Mouse (Mus musculus): Measurements from ENCODE around the gene Mpped2.

Gene Mpped2

DNA sequence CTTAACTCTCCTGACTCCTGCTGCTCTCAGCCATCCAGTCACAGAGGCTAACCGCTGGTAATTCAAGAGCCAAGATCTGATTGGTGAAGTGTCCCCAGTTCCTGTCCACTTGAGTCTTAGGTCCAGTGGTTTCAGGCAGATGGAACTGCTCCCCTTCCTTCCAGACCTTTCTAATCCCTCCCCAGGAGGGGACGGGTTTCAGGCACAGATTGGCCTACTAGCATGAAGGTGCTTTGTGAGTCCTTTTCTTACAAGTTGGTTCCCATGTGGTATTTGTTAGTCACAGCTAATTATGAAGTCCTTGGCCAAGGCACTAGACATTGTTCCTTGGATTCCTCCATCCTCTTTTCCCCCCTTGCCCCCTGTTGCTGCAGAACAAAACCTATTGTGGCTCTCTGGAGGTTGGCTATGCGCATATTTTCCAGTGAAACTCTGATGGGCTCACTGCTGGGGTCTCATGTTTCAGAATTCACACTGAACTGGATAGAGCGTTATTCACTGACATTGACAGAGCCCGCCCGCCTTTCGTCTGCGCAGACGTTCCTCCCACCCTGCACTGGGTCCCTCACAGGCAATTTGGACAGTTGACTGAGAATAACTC lies 163.4 kb downstream of the Mpped2 start:
- no peak for DNase-seq (ENCODE audit: low spot score)

DNA sequence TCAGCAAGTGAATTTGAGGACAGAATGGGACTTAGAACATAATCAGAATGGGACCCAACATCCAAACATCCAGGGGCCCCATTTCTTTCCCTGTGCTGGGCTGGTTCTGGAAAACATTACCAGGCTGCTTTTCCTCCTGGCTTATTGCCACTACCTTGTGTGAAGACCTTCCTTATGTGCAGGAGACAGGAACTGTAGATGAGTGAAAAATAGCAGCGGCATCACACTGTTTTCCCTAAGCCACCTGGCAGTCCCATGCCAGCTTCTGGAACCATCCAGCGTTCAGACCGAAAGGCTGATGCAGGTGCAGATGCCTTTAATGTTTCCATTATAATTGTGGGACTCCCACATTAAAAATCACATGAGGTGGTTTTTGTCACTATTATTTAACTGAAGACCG lies 164.2 kb downstream of the Mpped2 start:
- no peak for DNase-seq (ENCODE audit: low spot score)

- no peak for DNase-seq (ENCODE audit: low spot score)
These were observed 164.6 kb downstream of the Mpped2 start for GRCm38 (mm10) chr2:106857711-106858110.

DNA sequence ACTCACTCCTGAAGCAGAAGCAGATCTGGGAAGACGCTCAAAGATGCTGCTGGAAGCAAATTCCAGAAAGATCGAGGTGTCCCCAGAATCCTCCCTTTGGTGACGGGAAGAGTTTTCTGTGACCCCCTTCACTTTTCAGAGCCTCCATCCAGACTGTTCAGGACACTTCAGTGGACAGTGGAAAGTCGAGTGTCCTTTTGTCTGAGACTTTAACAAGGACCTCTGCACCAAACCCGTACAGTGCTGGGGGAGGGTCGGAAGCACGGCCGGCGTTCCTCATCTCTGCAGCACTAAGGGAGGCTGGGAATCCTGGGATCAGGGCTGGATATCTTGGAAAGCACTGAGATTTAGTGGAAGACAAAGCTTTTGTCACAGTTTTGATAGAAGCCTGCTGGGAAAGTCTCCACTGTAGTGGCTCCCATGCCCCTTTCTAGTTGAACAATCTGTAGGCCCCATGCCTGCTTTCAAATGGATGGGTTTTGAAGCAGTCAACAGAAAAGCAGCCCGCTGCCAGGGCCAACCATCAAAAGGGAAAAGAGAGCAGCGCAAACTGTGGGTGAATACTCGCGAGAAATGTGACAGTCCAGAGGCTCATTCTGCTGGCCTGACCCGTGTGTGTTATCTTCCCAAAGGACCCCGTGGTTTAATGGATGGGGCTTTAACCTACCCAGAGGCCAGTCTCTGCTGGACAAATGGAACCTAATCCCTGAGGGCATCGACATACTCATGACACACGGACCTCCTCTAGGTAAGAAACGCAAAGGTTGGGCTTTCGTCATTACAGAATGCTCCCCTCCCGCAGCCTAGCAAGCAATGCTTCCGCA lies 168.0 kb downstream of the Mpped2 start:
- no peak for DNase-seq (ENCODE audit: low spot score)

GRCm38 (mm10) chr2:106863050-106863653 lies 170.1 kb downstream of the Mpped2 start:
- DNase-seq (ENCODE audit: low spot score) = no peak

- no peak for DNase-seq (ENCODE audit: low spot score)
These were observed 172.2 kb downstream of the Mpped2 start for GRCm38 (mm10) chr2:106865148-106865786.

DNA sequence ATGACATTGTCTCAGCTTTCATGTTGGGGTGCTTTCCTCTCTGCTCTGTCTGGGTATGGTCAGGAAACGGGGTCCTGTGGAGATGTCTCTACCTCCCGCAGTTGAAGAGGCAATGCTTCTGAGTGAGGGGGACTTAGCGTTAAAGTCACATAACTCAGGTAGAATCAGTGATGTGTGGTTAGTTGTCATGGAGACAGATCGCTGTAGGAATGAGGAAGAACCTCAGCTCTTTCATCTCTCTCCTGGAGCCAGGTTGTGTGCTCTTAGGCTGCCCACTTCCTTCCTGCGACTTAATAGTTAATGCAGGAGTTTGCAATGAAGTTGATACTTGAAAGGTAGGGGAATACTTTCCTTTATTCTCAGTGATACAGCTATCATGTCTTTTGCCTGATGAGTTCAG lies 173.2 kb downstream of the Mpped2 start:
- no peak for DNase-seq (ENCODE audit: low spot score)

- no peak for DNase-seq (ENCODE audit: low spot score)
These were observed 177.8 kb downstream of the Mpped2 start for GRCm38 (mm10) chr2:106870886-106871285.

- DNase-seq (ENCODE audit: low spot score) = no peak
These were observed 180.1 kb downstream of the Mpped2 start for GRCm38 (mm10) chr2:106873166-106873565.

GRCm38 (mm10) chr2:106883390-106883789 lies 190.3 kb downstream of the Mpped2 start:
- no peak for DNase-seq (ENCODE audit: low spot score)

DNA sequence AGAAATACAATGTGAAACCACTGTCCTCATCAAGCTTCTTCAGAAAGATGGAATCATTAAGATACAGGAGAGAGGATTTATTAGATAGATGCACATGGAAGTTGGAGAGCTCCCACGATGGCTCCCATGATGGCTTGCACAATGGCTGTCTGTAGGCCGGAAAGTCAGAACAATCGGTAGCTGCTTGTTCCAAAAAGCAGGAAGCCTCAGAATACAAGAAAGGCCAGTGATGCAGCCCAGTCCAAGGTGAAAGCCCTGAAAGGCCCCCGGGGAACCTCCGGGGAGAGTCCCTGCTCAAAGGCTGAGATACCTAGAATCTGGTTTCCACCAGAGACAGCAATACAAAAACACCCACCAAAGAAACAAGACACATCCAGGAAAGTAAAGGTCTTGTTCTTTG lies 195.1 kb downstream of the Mpped2 start:
- no peak for DNase-seq (ENCODE audit: low spot score)

DNA sequence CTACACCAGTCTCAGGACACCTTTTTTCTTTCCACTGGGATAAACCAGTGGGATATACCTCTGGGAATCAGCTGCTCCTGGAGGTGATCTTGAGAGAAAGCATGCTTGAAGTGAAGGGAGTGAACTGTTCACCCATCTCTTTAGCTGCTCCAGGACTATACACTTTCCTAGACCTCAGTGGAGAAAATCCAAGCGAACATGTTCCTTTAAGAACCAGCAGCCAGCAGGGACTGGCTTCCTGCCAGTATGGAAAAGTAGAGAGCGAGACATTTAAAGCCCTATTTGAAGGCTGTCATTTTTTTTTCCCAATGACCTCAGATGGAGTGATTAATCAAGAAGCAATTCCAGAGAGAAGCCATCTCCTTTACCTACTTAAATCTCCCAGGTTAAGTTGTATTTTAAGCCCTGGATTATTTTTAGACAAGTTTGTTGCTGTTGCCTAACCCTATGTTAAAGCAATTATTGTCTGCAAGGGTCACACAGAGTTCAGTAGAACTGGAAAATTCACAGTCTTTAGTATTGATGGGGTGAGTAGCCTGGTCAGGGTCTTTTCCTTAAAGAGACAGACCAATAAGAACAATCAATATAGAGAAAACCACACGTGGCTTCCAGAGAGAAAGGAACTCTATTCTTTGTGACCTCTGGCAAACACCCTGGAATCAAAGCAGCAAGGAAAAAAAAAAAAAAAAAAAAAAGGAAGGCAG lies 196.4 kb downstream of the Mpped2 start:
- peak; percentile 23 for DNase-seq (ENCODE audit: low spot score)

DNA sequence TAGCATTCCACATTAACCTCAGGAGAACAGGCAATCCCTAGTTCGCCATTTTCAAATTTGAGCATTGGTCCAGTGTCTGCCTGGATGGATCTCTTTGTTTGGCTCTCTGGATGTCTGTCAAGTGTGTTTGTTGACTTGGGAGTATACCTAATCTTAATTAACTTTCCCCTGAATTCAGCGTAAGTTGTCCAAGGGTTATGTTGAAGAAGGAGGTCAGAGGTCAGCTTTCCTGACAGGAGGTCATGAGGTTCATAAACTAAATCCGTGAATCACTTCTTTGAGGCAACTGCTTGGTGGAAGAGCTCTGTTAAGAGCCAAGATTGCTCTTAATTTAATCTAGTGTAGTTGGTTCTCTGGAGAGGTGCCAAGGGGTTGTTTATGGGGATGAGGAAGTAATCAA lies 200.3 kb downstream of the Mpped2 start:
- DNase-seq (ENCODE audit: low spot score) = no peak

- no peak for DNase-seq (ENCODE audit: low spot score)
These were observed 202.4 kb downstream of the Mpped2 start for GRCm38 (mm10) chr2:106895326-106896023.

GRCm38 (mm10) chr2:106896024-106896384 lies 202.9 kb downstream of the Mpped2 start:
- DNase-seq (ENCODE audit: low spot score) = no peak

- DNase-seq (ENCODE audit: low spot score) = no peak
These were observed 218.9 kb downstream of the Mpped2 start for GRCm38 (mm10) chr2:106911951-106912480.

Measured in layer of hippocampus, adult 11-12 months (tissue).